Mouse (Mus musculus) bone marrow, adult 2 months (tissue): ENCODE measurements around the gene Ubqln4. TPM values are rescaled to one million over a fixed set of nuclear protein-coding genes. Genes with fewer than 3 reads are reported as not detected.
"Not testable (repeated sequence)": the region's sequence is repeated elsewhere in the genome, so short reads cannot be mapped to it uniquely, and the experiment has no call there.

Experiments used
- H3K27ac ChIP-seq: fragments of 200-500 bp; 2 replicates; pipeline ENCODE4 v1.5.1; 2012; ENCODE audit warnings: low read depth, mild to moderate bottlenecking, control low read depth, inconsistent platforms, low read length; ENCODE audit not compliant: control insufficient read depth, poor library complexity, insufficient read depth
- H3K4me1 ChIP-seq: fragments of 200-500 bp; 2 replicates; pipeline ENCODE4 v1.6.1; 2011; ENCODE audit warnings: low read length; ENCODE audit not compliant: control insufficient read depth, insufficient read depth
- H3K4me3 ChIP-seq: fragments of 200-500 bp; replicated peaks from 2 replicates; pipeline ENCODE3; 2011; ENCODE audit warnings: mild to moderate bottlenecking, low read depth, low read length, control low read depth; ENCODE audit not compliant: control insufficient read depth
- CTCF ChIP-seq: fragments of 200-500 bp; IDR thresholded peaks from 2 replicates; pipeline ENCODE4 v1.5.1; 2011; ENCODE audit warnings: low read length, control low read depth; ENCODE audit not compliant: control insufficient read depth, insufficient read depth
- POLR2A ChIP-seq: fragments of 200-500 bp; IDR thresholded peaks from 2 replicates; pipeline ENCODE4 v1.6.1; 2011; ENCODE audit warnings: low read depth, mild to moderate bottlenecking, control low read depth, low read length, borderline replicate concordance; ENCODE audit not compliant: control insufficient read depth
- WGBS: fragments of 180-500 bp; shearing (Covaris S2); methylation state at CpG from one replicate; pipeline ENCODE4 v1.1.7; 2018; 5-methylcytosine and 5-hydroxymethylcytosine counted together
- polyA plus RNA-seq: library from polyadenylated mRNA; stranded (reverse); fragments of >200 nt; gene quantifications from 2 replicates; pipeline ENCODE4 v1.2.4, GENCODE M21; 2011; ENCODE audit warnings: low replicate concordance; ENCODE audit not compliant: missing spikeins, insufficient read depth, insufficient read length

Gene Ubqln4
- polyA plus RNA-seq, 1 experiment = 25.2 TPM

- 89% methylated on average over 10 of the region's 10 CpGs for WGBS
- Histone ChIP-seq H3K27ac (no peak overlapping the region), H3K4me3 (no peak overlapping the region), H3K4me1 (peaks cover 2% of the 10 kb centered on the region)
- TF ChIP-seq POLR2A (no peak), CTCF (no peak)
Observed at GRCm38 (mm10) chr3:88570341-88570740, 16.8 kb downstream of the Ubqln4 start.

- TF ChIP-seq CTCF (no peak), POLR2A (no peak)
- Histone ChIP-seq H3K27ac (no peak overlapping the region), H3K4me1 (peaks cover 2% of the 10 kb centered on the region), H3K4me3 (no peak overlapping the region)
- 75% methylated on average over 1 of the region's 1 CpGs for WGBS
Observed at GRCm38 (mm10) chr3:88571856-88572255, 18.3 kb downstream of the Ubqln4 start.

GRCm38 (mm10) chr3:88572835-88573234 is 19.3 kb downstream of the Ubqln4 start:
- WGBS = 88% methylated on average over 2 of the region's 2 CpGs
- no peak overlapping the region for H3K4me3 ChIP-seq

GRCm38 (mm10) chr3:88573810-88574209 is 20.3 kb downstream of the Ubqln4 start:
- no peak overlapping the region for H3K4me3 ChIP-seq
- peaks cover under 1% of the 10 kb centered on the region; the same call in 1 of the 2 replicates for H3K4me1 ChIP-seq
- 73% methylated on average over 2 of the region's 2 CpGs for WGBS
- no peak for TF ChIP-seq POLR2A
- no peak for TF ChIP-seq CTCF
- no peak overlapping the region for H3K27ac ChIP-seq

More at GRCm38 (mm10) chr3:88572835-88573234, 19.3 kb downstream of the Ubqln4 start:
- Histone ChIP-seq H3K27ac (no peak overlapping the region), H3K4me1 (peaks cover 2% of the 10 kb centered on the region)
- TF ChIP-seq POLR2A (no peak), CTCF (no peak)

- 73% methylated on average over 3 of the region's 3 CpGs for WGBS
- Histone ChIP-seq H3K4me1 (peaks cover 1% of the 10 kb centered on the region; the same call in 1 of the 2 replicates), H3K4me3 (no peak within 1 kb of the TSS), H3K27ac (no peak within 1 kb of the TSS)
- TF ChIP-seq CTCF (no peak), POLR2A (no peak)
Observed at GRCm38 (mm10) chr3:88575540-88575939, 22.0 kb downstream of the Ubqln4 start, which contains the start of gene Ssr2. TSS of gene Ssr2 (plus strand) at chr3:88575876.

GRCm38 (mm10) chr3:88577846-88578245 is 24.3 kb downstream of the Ubqln4 start:
- 86% methylated on average over 5 of the region's 5 CpGs for WGBS
- not testable (repeated sequence) for H3K4me1 ChIP-seq, H3K4me3 ChIP-seq, H3K27ac ChIP-seq

- Histone ChIP-seq H3K27ac (no peak overlapping the region), H3K4me3 (no peak overlapping the region), H3K4me1 (peaks cover 1% of the 10 kb centered on the region; the same call in 1 of the 2 replicates)
- 45% methylated on average over 8 of the region's 8 CpGs for WGBS
- TF ChIP-seq CTCF = no peak
- TF ChIP-seq POLR2A = no peak
Observed at GRCm38 (mm10) chr3:88578498-88579424, 25.2 kb downstream of the Ubqln4 start.

- WGBS = under 1% methylated on average over 34 of the region's 34 CpGs
- H3K27ac ChIP-seq = peak overlapping the region; percentile 61
Observed at GRCm38 (mm10) chr3:88579454-88580117, 26.0 kb downstream of the Ubqln4 start.

More at GRCm38 (mm10) chr3:88579454-88580117, 26.0 kb downstream of the Ubqln4 start:
- Histone ChIP-seq H3K4me1 (peaks cover 1% of the 10 kb centered on the region; the same call in 1 of the 2 replicates), H3K4me3 (peak overlapping the region; percentile 92)
- TF ChIP-seq POLR2A = peak; percentile 66; the same call in 1 of the 2 replicates
- TF ChIP-seq CTCF = no peak
